Mouse (Mus musculus): ENCODE measurements at regions not wholly inside any gene's neighbourhood (a gene's known extent, or its start where the extent isn't known, plus 50 kb on each side); places are given as distances from the start of the nearest gene placed in this dataset.

DNA sequence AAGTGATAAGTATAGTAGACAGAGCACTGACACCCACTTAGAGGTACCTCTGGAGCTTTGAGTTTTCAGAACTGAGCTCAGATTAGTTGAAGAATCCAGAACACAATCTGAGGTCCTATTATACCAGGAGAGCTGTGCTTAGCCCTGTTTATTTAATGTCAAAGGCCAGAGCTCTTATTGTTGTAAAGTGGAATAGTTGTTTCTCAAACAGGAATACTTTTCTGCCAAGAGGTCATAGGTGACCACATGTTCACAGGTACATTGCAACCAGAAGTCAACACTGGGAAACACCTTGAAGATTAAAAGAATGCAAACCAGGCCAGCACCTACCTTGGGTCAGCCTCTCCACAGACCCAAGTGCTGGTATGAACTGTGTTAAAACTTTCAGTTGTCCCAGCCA, 291.9 kb upstream of the 4930412O13Rik start:
- TF ChIP-seq CTCF (IDR thresholded peaks at IDR 0.05) = no peak
- Histone ChIP-seq H3K9me3 (ENCODE audit: low read length) (no peaks in the 10 kb centered on the region), H3K4me1 (ENCODE audit: insufficient read depth, low read length) (no peaks in the 10 kb centered on the region), H3K36me3 (ENCODE audit: insufficient read depth, low read length) (no peaks in the 10 kb centered on the region), H3K27ac (ENCODE audit: low read depth, low read length) (no peak overlapping the region), H3K4me2 (ENCODE audit: low read depth, low read length, poor library complexity, severe bottlenecking) (no peak overlapping the region), H3K27me3 (ENCODE audit: insufficient read depth, low read length) (no peaks in the 10 kb centered on the region), H3K9ac (replicated peaks; ENCODE audit: low read length, poor library complexity, severe bottlenecking) (no peak overlapping the region), H3K4me3 (ENCODE audit: low read depth, low read length) (no peak overlapping the region)
- no peak for DNase-seq (ENCODE audit: low spot score)
- ATAC-seq (ENCODE audit: low FRiP score) = no peak

DNA sequence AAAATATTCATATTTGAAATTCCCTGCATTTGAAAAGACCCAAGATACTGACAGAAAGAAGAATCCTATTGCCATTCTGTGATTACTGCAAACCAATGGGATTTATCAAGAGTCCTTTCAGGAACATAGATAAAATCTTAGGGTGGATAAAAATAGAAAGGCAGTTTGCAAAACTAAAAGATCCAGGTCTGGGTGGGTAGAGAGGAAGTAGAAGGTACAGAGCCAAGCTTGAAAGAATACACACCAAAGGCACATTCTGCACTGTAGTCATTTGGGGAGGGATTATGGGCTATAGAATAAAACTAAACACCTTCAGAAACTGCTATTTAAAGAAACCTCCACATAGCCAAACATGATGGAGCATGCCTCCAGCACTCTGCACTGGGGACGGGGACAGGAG, 288.5 kb upstream of the 4930412O13Rik start:
- ATAC-seq (ENCODE audit: low FRiP score) (no peak), DNase-seq (ENCODE audit: low spot score) (no peak)
- TF ChIP-seq CTCF (IDR thresholded peaks at IDR 0.05) = no peak
- 83% methylated on average over 1 of the region's 1 CpGs for WGBS
- H3K27me3 ChIP-seq (ENCODE audit: insufficient read depth, low read length) = no peaks in the 10 kb centered on the region
- H3K4me2 ChIP-seq (ENCODE audit: low read depth, low read length, poor library complexity, severe bottlenecking) = no peak overlapping the region
- H3K4me3 ChIP-seq (ENCODE audit: low read depth, low read length) = no peak overlapping the region
- no peaks in the 10 kb centered on the region for H3K4me1 ChIP-seq (ENCODE audit: insufficient read depth, low read length)
- no peaks in the 10 kb centered on the region for H3K36me3 ChIP-seq (ENCODE audit: insufficient read depth, low read length)
- H3K9me3 ChIP-seq (ENCODE audit: low read length) = no peaks in the 10 kb centered on the region
- H3K27ac ChIP-seq (ENCODE audit: low read depth, low read length) = no peak overlapping the region
- H3K9ac ChIP-seq (replicated peaks; ENCODE audit: low read length, poor library complexity, severe bottlenecking) = no peak overlapping the region

- ATAC-seq (ENCODE audit: low FRiP score) (no peak), DNase-seq (ENCODE audit: low spot score) (peak; percentile 7)
- no peaks in the 10 kb centered on the region for H3K4me1 ChIP-seq (ENCODE audit: insufficient read depth, low read length)
- no peaks in the 10 kb centered on the region for H3K9me3 ChIP-seq (ENCODE audit: low read length)
- H3K4me2 ChIP-seq (ENCODE audit: low read depth, low read length, poor library complexity, severe bottlenecking) = no peak overlapping the region
- H3K27ac ChIP-seq (ENCODE audit: low read depth, low read length) = no peak overlapping the region
- no peak overlapping the region for H3K9ac ChIP-seq (replicated peaks; ENCODE audit: low read length, poor library complexity, severe bottlenecking)
- no peak overlapping the region for H3K4me3 ChIP-seq (ENCODE audit: low read depth, low read length)
- WGBS = 38% methylated on average over 10 of the region's 10 CpGs
- no peaks in the 10 kb centered on the region for H3K27me3 ChIP-seq (ENCODE audit: insufficient read depth, low read length)
- no peak for TF ChIP-seq CTCF (IDR thresholded peaks at IDR 0.05)
- H3K36me3 ChIP-seq (ENCODE audit: insufficient read depth, low read length) = no peaks in the 10 kb centered on the region
These were observed 287.1 kb upstream of the 4930412O13Rik start for GRCm38 (mm10) chr2:9593931-9594330.

- no peak for ATAC-seq (ENCODE audit: low FRiP score)
- H3K4me3 ChIP-seq (ENCODE audit: low read depth, low read length) = no peak overlapping the region
- WGBS = 75% methylated on average over 8 of the region's 8 CpGs
These were observed 285.7 kb upstream of the 4930412O13Rik start for GRCm38 (mm10) chr2:9595236-9595850.

DNA sequence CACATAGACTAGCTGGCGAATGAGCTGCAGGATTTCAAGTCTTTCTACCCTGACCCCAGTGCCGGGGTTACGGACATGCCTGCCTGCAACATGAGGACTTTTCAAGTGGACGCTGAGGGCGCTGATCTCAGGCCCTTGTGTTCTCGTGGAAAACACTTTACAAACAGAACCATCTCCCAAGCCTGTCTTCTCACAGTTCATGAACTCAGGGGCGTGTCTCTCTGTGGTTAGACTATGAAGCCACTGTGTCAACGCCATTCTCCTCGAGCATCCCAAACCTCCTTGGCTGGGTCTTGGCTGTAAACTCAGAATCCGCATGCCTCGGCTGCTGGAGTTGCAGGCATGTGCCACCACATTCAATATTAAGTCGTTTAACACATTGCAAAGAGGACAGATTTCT, 284.9 kb upstream of the 4930412O13Rik start:
- no peak for ATAC-seq (ENCODE audit: low FRiP score)
- H3K4me2 ChIP-seq (ENCODE audit: low read depth, low read length, poor library complexity, severe bottlenecking) = no peak overlapping the region

More at GRCm38 (mm10) chr2:9595236-9595850, 285.7 kb upstream of the 4930412O13Rik start:
- no peak for TF ChIP-seq CTCF (IDR thresholded peaks at IDR 0.05)
- no peaks in the 10 kb centered on the region for H3K4me1 ChIP-seq (ENCODE audit: insufficient read depth, low read length)
- no peak overlapping the region for H3K9ac ChIP-seq (replicated peaks; ENCODE audit: low read length, poor library complexity, severe bottlenecking)
- no peaks in the 10 kb centered on the region for H3K9me3 ChIP-seq (ENCODE audit: low read length)
- H3K36me3 ChIP-seq (ENCODE audit: insufficient read depth, low read length) = no peaks in the 10 kb centered on the region
- H3K27me3 ChIP-seq (ENCODE audit: insufficient read depth, low read length) = no peaks in the 10 kb centered on the region
- DNase-seq (ENCODE audit: low spot score) = no peak
- no peak overlapping the region for H3K27ac ChIP-seq (ENCODE audit: low read depth, low read length)
- H3K4me2 ChIP-seq (ENCODE audit: low read depth, low read length, poor library complexity, severe bottlenecking) = no peak overlapping the region

GRCm38 (mm10) chr2:9604984-9605383, 276.1 kb upstream of the 4930412O13Rik start:
- no peak for TF ChIP-seq CTCF (IDR thresholded peaks at IDR 0.05)
- DNase-seq (ENCODE audit: low spot score) = peak; percentile 76
- no peaks in the 10 kb centered on the region for H3K9me3 ChIP-seq (ENCODE audit: low read length)
- H3K4me1 ChIP-seq (ENCODE audit: insufficient read depth, low read length) = no peaks in the 10 kb centered on the region
- no peaks in the 10 kb centered on the region for H3K36me3 ChIP-seq (ENCODE audit: insufficient read depth, low read length)
- no peak overlapping the region for H3K4me3 ChIP-seq (ENCODE audit: low read depth, low read length)
- no peaks in the 10 kb centered on the region for H3K27me3 ChIP-seq (ENCODE audit: insufficient read depth, low read length)
- H3K9ac ChIP-seq (replicated peaks; ENCODE audit: low read length, poor library complexity, severe bottlenecking) = no peak overlapping the region
- H3K4me2 ChIP-seq (ENCODE audit: low read depth, low read length, poor library complexity, severe bottlenecking) = no peak overlapping the region
- 49% methylated on average over 6 of the region's 6 CpGs for WGBS
- no peak for ATAC-seq (ENCODE audit: low FRiP score)
- H3K27ac ChIP-seq (ENCODE audit: low read depth, low read length) = no peak overlapping the region

More for the DNA sequence above, 284.9 kb upstream of the 4930412O13Rik start:
- H3K27ac ChIP-seq (ENCODE audit: low read depth, low read length) = no peak overlapping the region
- no peak for DNase-seq (ENCODE audit: low spot score)
- WGBS = 87% methylated on average over 12 of the region's 12 CpGs
- no peaks in the 10 kb centered on the region for H3K36me3 ChIP-seq (ENCODE audit: insufficient read depth, low read length)
- H3K4me1 ChIP-seq (ENCODE audit: insufficient read depth, low read length) = no peaks in the 10 kb centered on the region
- no peaks in the 10 kb centered on the region for H3K9me3 ChIP-seq (ENCODE audit: low read length)
- no peak overlapping the region for H3K4me3 ChIP-seq (ENCODE audit: low read depth, low read length)
- no peak overlapping the region for H3K9ac ChIP-seq (replicated peaks; ENCODE audit: low read length, poor library complexity, severe bottlenecking)
- no peaks in the 10 kb centered on the region for H3K27me3 ChIP-seq (ENCODE audit: insufficient read depth, low read length)
- TF ChIP-seq CTCF (IDR thresholded peaks at IDR 0.05) = no peak

Data from midbrain, postnatal 0 days (tissue).